Mouse (Mus musculus) midbrain, embryonic 11.5 days (tissue): ENCODE measurements at regions not wholly inside any gene's neighbourhood (a gene's known extent, or its start where the extent isn't known, plus 50 kb on each side); places are given as distances from the start of the nearest gene placed in this dataset.

Experiments used
- ATAC-seq: fragments of 200-750 bp; cut with Nextera tagmentation; 2 replicates; pipeline ENCODE4 v1.8.0; 2017; ENCODE audit warnings: moderate TSS enrichment, moderate library complexity; ENCODE audit not compliant: low FRiP score
- DNase-seq: peaks from one replicate; pipeline ENCODE4 v3.0.0; 2015; ENCODE audit warnings: low spot score; ENCODE audit errors: missing footprints
- H3K27ac ChIP-seq: fragments of 300-500 bp; sonication (generic); 2 replicates; pipeline ENCODE4 v1.5.1; 2014; ENCODE audit warnings: low read depth, low read length
- H3K27me3 ChIP-seq: fragments of 300-500 bp; sonication (generic); 2 replicates; pipeline ENCODE4 v1.6.1; 2014; ENCODE audit warnings: mild to moderate bottlenecking, low read length, moderate library complexity, mixed read lengths; ENCODE audit not compliant: control insufficient read depth, insufficient read depth
- H3K36me3 ChIP-seq: fragments of 300-500 bp; sonication (generic); 2 replicates; pipeline ENCODE4 v1.6.1; 2014; ENCODE audit warnings: mild to moderate bottlenecking, low read length, moderate library complexity, mixed read lengths; ENCODE audit not compliant: control insufficient read depth, insufficient read depth
- H3K4me1 ChIP-seq: fragments of 300-500 bp; sonication (generic); 2 replicates; pipeline ENCODE4 v1.6.1; 2014; ENCODE audit warnings: low read length; ENCODE audit not compliant: control insufficient read depth, insufficient read depth
- H3K4me2 ChIP-seq: fragments of 300-500 bp; sonication (generic); 2 replicates; pipeline ENCODE4 v1.6.1; 2014; ENCODE audit warnings: mild to moderate bottlenecking, moderate library complexity
- H3K4me3 ChIP-seq: fragments of 300-500 bp; sonication (generic); 2 replicates; pipeline ENCODE4 v1.5.1; 2014; ENCODE audit warnings: low read depth, low read length
- H3K9ac ChIP-seq: fragments of 300-500 bp; sonication (generic); 2 replicates; pipeline ENCODE4 v1.6.1; 2014; ENCODE audit warnings: low read length
- H3K9me3 ChIP-seq: fragments of 300-500 bp; sonication (generic); 2 replicates; pipeline ENCODE4 v1.6.1; 2016; ENCODE audit warnings: low read length; ENCODE audit not compliant: control insufficient read depth
- WGBS: fragments of 180-500 bp; shearing (Covaris S2); extraction: QIAGEN DNeasy Blood & Tissue Kit; methylation state at CpG from one replicate; pipeline ENCODE4 v1.1.7; 2014; 5-methylcytosine and 5-hydroxymethylcytosine counted together

DNA sequence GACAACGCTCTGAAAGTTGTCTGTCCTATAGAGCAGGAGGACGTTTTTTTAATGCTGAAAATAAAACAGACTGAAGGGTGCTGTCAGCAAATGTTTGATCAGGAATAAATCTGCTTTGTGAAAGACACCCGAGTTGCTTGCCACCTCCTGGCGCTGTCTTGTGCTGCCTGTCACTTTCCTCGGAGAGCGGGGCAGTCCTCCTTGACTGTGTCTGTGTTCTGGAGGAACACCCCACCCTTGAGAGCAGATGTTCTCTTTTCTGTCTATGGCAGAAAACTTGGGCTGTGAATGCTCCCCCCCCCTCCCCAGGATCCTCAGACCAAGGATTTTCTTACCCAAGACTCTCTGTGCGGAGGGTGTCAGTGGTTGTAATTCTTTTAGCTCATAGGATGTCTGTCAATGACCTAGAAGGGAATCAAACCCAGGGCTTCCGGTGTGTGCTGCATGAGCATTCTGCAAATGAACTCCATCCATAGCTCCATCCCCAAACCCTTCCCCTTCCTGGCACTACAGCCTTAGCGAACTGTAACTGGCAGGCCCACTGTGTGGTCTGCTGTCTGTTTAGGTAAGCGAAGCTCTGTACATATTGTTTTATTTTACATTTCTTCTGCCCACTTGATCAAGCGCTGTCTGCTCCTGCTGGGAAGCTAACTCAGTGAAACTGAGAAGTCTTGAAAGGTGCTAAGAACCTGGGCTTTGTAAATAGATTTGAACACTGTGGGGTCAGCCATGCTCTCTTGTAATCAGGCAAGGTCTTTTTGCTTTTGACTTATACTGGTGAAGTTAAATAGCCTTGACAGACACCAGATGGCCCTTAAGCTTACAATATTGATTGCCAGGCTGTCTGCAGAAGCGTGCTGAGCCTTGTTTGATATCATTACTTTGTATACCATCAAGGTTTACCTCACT, 53.0 kb upstream of the Bach1 start:
- Histone ChIP-seq H3K9me3 (no peaks in the 10 kb centered on the region), H3K27me3 (no peaks in the 10 kb centered on the region), H3K4me2 (no peak overlapping the region), H3K36me3 (no peaks in the 10 kb centered on the region), H3K27ac (no peak overlapping the region), H3K9ac (no peak overlapping the region), H3K4me3 (no peak overlapping the region), H3K4me1 (no peaks in the 10 kb centered on the region)
- peak; percentile 75 for ATAC-seq
- DNase-seq = no peak
- WGBS = 66% methylated on average over 12 of the region's 12 CpGs

DNA sequence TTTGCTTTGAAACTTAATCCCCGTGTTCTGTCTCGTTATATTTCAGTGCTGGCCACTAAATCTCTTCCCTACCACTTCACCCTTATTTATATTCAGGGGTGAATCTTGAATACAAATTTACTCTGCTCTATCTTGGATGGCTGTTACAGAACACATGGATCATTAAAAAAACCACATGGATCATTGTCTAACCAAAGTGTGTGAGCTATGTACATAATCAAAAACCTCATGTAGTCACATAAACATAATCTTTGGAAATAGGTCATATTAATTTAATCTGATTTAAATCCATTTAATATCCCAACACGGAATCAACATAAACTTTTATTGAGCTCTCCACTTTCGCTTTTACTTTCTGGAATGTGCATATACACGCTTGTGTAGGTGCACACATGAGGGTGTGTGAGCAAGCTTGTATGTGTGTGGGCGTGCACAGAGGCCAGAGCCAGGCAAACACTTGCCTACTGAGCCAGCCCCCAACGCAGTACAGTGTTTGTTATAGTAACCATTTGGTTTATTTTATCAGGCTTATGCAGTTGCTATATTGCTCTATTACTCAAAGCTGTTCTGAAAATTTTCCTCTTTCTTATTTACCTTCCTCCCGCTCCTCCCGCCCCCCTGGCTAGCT, 52.2 kb upstream of the Bach1 start:
- Histone ChIP-seq H3K27me3 (no peaks in the 10 kb centered on the region), H3K4me1 (no peaks in the 10 kb centered on the region), H3K9me3 (no peaks in the 10 kb centered on the region), H3K4me2 (no peak overlapping the region), H3K9ac (no peak overlapping the region), H3K27ac (no peak overlapping the region), H3K4me3 (no peak overlapping the region), H3K36me3 (no peaks in the 10 kb centered on the region)
- DNase-seq (no peak), ATAC-seq (no peak)
- 75% methylated on average over 9 of the region's 9 CpGs for WGBS
